Mouse (Mus musculus): ENCODE measurements at regions not wholly inside any gene's neighbourhood (a gene's known extent, or its start where the extent isn't known, plus 50 kb on each side); places are given as distances from the start of the nearest gene placed in this dataset.

DNA sequence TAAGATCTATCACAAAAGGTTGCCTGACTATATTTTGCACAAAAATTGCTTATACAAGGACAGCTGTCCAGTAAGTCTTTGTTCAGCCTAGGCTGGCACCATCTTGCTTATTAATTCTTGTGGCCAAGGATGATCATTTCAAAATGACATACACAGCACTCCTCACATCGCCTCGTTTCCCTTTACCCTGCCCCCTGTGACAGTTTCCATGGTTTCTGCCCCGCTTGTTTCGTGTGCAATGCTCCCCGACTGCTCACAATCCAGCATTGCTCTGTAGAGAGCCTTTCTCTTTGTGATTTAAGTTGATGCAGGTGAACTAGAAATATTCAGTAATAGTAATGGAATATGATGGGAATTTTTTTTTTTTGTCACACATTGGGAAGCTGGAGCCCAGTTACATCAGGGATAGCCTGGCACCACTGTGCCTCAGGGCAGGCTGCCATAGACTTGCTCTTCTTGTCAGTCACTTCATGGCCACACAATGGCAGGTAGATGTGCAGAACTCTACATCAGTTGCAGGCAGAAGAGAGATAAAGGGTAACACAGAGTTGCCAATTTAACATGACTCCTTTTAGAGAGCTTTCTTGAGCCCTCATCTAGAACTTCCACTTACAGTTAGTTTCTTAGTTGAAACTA lies 90.6 kb upstream of the Foxn2 start:
- no peak for DNase-seq

DNA sequence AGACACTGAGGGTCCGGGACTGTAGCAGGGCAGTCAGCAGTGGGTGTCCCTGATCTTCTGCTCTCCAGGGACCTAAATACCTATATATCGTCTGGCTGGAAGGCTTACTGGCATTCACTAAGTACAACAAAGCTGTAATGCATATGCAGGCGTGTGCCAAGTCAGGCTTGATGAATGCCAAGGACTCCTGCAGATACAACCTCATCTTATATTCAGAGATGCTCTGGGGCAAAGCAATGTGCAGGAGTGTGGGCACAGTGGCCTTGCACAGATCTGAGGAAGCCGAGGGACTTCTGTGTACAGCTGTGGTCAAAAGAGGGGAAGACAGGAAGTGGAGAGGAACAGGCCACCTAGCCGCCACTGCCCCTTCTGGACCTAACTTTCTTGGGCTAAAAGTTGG lies 89.5 kb upstream of the Foxn2 start:
- no peak for DNase-seq

GRCm38 (mm10) chr17:88352960-88353359 lies 87.6 kb upstream of the Foxn2 start:
- no peak for DNase-seq

GRCm38 (mm10) chr17:88361161-88361560 lies 79.3 kb upstream of the Foxn2 start:
- DNase-seq, result no peak

DNA sequence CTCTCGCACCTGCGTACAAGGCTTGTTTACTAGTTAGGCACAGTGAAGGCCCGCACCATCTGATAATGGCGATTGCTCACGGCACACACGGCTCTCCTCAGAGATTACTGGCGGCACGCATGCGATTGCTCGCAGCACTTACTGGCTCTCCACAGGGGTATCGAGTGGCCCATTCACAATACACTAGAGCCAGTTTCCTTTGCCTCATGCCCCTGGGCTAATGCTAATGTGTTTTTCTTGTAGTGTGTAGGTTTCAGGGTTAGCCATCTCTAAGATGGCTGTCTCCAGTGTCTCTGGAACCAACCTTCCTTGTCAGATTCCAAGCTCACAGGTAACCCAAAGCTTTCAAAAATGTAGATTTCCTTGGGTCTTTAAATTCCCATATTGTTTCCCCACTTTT lies 78.1 kb upstream of the Foxn2 start:
- DNase-seq, result no peak

DNA sequence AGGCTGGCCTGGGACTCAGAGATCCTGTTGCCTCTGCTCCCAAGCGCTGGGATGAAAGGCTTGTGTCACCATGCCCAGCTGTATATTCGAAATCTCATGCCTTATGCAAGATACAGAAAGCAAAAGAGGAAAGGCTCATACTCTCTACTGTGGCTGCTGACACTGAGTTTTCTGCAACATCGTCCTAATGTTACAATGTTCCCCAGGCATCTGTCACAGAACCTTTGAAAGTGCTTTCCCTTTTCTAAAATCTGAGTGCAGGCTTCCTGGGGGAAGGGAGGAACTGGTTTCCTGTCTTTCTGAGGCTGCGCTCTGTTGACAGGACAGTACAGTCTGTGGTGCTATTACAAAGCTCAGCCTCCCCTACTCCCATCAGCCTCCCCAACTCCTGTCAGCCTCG lies 72.6 kb upstream of the Foxn2 start:
- DNase-seq, result no peak

GRCm38 (mm10) chr17:88369971-88370370 lies 70.5 kb upstream of the Foxn2 start:
- no peak for DNase-seq

DNA sequence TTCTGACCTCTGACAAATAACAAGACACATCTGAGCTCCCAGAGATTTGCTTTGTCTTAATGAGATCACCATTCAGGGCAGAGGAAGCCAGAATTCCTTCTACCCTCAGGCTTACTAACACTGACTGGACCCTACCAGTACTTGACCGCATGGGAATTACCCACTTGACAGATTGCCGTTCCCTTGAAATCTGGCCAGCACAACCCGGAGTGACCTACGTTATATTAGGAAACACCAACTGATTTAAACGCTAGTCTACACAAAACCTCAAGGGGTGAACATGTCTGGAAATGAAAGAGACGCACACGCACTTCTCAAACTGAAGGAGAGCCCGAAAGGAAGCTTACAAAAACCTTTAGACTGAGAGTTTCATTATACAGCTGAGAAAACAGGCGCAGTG lies 69.8 kb upstream of the Foxn2 start:
- peak; percentile 7 to 15 for DNase-seq

- DNase-seq, result peak; percentile 14 to 20
Measured at GRCm38 (mm10) chr17:88378505-88378904, 62.0 kb upstream of the Foxn2 start.

GRCm38 (mm10) chr17:88379389-88379788 lies 61.1 kb upstream of the Foxn2 start:
- no peak for DNase-seq

DNA sequence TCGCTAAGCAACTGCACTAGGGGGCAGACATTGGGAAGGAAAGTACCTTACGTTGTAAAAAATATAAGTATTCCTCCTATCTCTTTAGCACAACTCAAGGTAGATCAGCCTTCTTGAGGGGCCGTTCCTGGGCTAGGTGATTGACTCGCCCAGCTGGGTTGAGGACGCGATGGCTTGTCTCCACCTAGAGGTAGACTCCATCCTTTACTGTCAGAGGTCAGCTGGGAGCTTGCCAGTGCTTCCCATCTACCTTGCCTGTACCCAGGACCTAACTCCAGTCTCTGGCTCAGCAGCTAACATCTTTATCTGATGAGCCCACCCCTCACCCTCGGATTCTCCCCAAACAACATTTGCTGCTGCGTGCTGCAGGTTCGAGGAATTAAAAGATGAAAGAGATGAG lies 59.4 kb upstream of the Foxn2 start:
- peak in 1 of 2 experiments; percentile 17 for DNase-seq

GRCm38 (mm10) chr17:88383447-88383846 lies 57.1 kb upstream of the Foxn2 start:
- DNase-seq, result no peak

DNA sequence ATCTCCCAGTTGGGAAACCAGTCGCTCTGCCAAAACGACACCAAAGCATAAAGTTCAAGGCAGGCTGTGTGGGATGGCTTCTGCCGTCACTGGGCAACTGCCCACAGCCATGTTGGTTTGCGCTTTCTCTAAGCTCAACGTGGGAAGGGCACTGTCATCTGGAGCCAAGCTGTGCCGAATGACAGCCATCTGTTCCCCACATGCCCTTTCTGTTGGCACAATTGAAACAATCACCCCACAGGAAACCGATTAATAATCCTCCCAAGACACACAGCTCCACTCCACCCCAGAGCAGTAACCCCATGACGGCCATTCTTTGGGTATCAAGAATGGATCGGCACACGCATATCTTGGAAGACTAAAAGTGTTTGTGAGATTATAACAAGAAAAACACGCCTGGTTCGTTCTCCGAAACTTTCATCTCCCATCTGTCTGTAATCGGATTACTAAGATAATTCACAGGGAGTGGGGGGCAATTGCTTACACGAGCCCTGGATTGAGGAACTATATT lies 52.0 kb upstream of the Foxn2 start:
- no peak for DNase-seq

DNA sequence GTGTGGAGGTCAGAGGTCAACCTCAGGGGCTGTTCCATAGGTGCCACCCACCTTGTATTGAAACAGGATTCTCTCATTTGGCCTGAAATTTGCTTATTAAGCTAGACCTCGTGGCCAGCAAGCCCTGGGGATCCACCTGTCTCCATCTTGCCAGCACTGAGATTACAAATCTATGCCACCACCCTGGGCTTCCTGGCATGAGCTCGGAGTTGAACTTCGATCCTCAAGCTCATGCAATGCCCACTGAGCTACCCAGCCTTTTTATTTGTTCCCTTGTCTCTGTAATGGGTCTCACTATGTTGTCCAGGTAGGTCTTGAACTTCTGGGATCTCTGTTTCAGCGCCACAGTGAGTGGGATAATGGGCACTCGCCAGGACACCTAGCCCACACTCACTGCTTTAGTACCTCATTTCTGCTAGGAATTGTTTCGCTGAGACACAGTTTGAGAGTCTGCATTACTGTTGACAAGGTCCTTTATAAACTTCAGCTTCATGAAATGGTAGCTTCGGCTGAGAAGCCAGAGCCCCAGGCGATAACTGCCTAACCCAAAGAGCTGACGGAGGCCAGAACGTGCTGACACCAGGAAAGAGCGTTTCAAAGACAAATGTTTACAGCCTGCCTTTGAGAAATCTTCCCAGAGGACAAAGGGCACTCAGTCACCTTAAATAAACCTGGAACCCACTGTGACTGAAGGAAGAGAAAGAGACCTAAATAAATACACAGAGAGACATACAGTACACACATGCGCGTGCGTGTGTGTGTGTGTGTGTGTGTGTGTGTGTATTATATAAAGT lies 50.6 kb upstream of the Foxn2 start:
- DNase-seq, result no peak

Data from kidney, postnatal 4 days (tissue).